Mouse (Mus musculus) T-cell, adult 66 days (primary cell): Measurements from ENCODE around the gene Nfkbie. TPM values are rescaled to one million over a fixed set of nuclear protein-coding genes. Genes with fewer than 3 reads are reported as not detected.

ENCODE experiments used
- total RNA-seq, 2 experiments: library from RNA; stranded (reverse); gene quantifications; 3 replicates in 1 of 2; 4 replicates in 1 of 2; pipeline ENCODE4 v1.2.4; 2023

The Nfkbie gene
- total RNA-seq = 10 to 100 TPM; 34.2 to 36.7 TPM

DNA sequence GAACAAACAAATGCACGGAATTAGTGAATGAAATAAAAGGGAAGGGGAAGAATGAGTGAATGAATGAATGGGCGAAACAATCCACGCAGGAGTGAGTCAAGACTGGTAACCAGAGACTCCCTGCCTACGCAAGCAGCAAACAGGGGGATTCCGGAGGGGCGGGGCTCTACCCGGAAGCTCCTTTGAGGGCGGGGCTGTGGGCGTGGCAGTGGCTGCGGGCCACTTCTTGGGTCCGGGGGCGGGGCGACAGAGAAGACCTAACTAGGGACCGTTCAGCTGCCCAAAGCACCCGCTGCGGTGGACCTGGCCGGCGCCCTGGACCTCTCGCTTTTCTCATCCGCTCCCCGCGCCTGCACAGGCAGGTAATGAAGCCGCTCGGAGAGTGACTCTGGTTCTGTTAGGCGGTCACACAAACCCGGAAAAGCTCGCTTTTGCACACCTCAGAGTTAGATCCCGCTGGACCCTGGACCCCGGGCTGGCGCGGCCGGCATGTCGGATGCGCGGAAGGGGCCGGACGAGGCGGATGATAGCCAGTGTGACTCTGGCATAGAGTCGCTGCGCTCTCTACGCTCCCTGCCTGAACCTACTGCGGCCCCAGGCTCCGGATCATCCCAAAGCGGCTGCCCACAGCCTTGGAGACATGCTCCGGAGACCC lies at the start of gene Nfkbie:
Gene Nfkbie, plus strand, starts transcription at position 252 of the 655 bp plus-strand sequence.

DNA sequence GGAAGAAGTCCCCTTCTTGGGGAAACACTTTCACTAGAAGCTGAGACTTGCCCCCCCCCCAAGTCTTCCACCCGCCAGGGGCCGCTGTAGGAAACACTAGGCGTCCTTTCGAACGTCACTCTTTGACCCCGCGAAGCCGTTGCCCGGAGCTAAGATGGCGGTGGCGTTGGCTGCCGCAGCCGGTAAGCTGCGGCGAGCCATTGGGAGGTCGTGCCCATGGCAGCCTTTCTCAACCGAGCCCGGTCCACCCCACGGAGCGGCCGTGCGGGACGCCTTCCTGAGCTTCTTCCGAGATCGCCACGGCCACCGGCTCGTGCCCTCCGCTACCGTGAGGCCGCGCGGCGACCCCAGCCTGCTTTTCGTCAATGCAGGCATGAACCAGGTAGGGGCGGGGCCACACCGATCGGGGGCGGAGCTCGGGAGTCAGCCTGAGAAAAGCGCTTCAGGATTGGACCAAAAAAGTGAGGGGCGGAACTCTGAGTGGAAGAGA lies 48.8 kb upstream of the Nfkbie start, which contains the start of gene Aars2:
Gene Aars2, plus strand, starts transcription at position 142 of the 490 bp plus-strand sequence.

DNA sequence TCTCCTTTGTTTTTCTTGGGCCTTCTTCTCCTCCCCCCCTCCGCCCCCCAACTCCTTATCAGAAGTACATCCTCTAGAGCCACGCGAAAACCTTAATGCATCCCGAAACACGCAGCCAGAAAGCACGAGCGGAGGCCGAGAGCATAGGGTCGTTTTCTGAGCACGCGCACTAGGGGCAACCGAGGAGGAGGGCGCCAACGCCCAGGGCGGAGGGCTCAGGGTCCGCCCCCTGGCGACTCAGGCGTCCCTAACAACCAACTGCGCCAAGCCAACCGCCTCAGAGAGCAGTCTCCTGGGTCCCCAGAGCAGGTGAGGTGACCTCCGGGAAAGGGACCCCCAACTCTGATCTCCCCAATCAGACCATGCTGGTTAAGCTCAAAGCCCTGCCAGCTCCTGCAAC lies 32.2 kb upstream of the Nfkbie start, which contains the start of gene Tcte1:
Gene Tcte1, plus strand, starts transcription at position 172 of the 400 bp plus-strand sequence.

DNA sequence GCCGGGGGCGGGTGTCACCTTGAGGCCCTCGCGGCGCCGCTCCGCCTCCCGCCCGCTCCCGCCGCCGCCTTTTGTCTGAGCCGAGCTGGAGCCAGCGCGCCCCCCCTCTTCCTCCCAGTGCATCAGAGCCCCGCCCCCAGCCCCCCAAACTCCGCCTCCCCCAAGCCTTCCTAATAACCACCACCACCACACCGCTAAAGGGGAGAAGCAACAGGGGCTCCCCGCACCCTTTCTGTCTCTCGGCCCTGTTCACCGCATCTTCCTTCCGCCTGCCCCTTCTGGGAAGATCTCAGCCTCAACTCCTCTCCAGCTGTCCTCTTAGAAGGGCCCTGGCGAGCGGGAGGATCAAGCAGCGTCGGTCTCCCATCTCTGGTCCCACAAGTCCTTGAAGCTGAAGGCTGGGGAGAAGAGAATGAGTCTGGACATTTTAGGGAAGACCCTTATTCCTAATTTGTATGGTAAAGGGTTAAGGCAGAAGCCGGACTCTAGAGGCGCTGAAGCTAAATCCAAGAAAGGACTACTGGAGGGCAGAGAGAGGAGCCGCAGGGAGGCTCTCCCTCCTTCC lies 5.8 kb upstream of the Nfkbie start, which contains the start of gene Tmem151b:
Gene Tmem151b, minus strand, starts transcription at position 61 of the 565 bp plus-strand sequence.

DNA sequence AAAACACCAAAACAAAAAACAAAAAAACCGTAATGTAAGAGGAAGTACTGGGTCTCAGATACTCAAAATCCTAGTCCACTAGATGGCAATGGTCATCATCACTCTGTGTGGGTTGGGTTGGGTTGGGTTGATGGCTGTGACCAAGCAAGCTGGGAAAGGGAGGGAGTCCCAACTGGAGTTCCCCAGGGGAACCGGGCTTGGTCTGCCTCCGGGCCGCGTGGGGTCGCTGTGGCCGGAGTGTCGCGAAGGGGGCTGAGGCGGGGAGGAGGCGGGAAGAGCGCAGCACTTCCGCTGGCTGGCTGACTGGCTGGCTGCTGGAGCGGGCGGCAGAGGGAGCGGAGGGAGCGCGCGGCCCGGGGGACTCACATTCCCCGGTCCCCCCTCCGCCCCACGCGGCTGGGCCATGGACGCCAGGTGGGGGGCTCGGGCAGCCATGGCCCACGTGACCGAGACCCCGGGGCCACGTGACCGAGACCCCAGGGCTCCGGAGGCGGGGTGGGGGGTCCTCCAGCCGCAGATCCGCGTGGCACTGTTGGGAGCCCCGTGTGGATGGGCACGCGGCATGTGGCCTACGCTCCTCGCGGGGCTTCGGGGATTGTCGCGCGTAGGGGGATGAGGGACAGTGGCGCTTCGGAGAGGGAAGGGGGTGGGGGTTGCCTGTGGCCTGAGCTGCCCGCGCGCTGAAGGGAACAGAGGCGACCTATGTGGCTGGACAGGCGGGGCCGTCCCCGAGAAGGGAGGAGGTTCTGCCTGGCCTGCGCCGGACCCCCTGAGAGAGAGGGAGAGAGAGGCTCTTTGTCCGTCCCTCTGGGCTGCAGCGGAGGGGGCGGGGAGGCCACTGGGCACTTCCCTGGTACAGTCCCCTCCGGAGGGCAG lies 8.4 kb downstream of the Nfkbie start, which contains the start of gene Slc35b2:
Gene Slc35b2, plus strand, starts transcription at position 220 of the 876 bp plus-strand sequence.

DNA sequence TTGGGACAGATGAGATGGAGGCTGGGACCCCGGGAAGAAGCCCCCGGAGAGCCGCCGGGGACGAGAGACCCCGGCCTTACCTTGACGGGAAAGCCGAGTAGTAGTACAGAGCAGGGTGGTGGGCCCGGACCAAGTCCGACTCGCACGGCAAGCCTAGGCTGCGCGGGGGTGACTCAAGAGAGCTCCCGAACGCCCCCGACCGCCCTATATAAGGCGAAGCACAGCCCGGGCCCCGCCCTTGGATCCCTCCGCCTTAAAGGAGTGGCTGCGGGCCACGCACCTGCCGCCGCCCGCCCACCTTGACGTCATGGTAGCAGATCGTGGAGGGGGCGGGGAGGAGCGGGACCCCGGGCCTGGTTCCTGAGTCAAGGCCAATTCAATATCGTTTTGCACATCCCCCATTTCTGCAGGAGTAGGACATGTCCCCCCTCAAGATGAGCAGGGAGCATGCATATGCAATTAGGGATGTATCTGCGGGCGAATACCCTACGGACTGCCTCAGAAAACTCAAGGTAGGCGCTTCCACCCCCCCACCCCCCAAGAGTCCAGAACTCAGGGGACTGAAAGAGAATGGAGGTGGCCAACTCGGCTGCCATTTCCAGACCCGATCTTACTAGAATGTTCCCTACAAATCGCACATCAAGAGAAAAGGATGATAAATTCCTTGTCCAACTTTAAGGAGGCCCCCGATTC lies 17.7 kb downstream of the Nfkbie start, which contains the start of gene Hsp90ab1:
Gene Hsp90ab1, minus strand, starts transcription at position 185 of the 693 bp plus-strand sequence.

DNA sequence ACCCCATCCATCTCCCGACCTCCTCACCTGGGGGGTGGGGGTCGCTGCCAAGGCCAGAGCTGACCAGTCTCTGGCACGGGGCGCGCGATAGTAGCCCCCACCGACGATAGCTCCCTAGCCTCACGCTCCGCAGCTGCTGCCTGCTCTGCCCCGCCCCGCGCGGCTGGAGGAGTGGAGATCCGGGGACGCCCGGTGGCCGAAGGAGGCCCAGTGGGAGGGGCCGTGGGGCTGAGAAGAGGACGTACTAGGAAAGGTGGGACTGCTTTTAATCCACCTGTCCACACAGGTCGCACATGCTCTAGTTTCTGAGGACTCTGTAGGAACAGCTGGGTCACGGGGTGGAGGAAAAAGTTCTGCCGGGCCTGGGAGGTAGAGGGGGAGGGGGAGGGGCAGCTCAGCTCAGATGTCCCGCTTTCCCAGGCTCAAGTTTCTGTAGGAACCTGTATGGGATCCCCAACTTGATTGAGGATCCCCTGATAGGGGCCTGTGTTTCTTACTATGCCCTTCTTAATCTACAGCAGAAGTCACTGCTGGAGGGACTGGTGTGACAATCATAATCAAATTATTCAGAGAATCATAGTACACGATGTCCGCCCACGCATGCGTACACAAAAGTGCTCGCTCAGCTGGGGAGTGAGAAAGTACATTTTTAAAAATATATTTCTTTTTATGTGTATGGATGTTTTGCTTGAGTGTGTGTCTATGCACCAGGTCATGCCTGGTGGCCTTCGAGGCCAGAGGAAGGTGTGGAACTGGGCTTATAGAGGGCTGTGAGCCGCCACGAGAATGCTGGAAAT lies 44.1 kb downstream of the Nfkbie start, which contains the start of gene Slc29a1:
Gene Slc29a1, minus strand, starts transcription at position 161 of the 797 bp plus-strand sequence.

DNA sequence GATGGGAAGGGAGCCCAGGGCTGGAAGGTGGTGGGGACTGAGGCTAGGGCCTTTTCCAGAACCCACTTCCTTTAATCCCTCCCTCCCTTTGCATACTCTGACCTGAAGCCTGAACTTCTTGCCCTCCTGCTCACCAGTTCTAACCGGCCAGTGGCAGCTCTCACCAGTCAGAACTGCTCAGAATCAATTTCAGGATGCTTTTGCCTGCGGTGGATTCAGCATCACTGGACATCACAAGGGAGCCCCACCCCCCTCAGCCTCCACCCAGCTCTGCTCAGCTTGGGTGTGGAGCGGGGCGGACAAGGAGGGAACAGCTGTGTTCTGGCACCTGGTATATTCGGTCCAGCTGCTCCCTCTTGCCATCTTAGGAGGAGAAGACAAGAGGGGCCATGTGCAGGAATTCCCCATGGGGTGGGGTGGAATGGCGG lies 46.4 kb downstream of the Nfkbie start, which contains the start of gene Mymx:
Gene Mymx, minus strand, starts transcription at position 226 of the 428 bp plus-strand sequence.

Other genes with a start within 250 kb of the Nfkbie start
- gene Cdc5l, start 122.0 kb upstream of the Nfkbie start, total RNA-seq = 10 to 100 TPM; 71.2 to 81.6 TPM
- not detected for gene Spats1, start 80.3 kb upstream of the Nfkbie start, total RNA-seq
- 10 to 100 TPM; 16.8 to 19.8 TPM for gene Aars2, start 48.9 kb upstream of the Nfkbie start, total RNA-seq
- gene Tcte1, start 32.3 kb upstream of the Nfkbie start, total RNA-seq = not detected
- gene Tmem151b, start 6.0 kb upstream of the Nfkbie start, total RNA-seq = under 1 TPM in 1 of 2 experiments, not detected in 1; 0.12 TPM
- gene Slc35b2, start 8.2 kb downstream of the Nfkbie start, total RNA-seq = 10 to 100 TPM; 24.1 to 27.2 TPM
- gene Hsp90ab1, start 17.6 kb downstream of the Nfkbie start, total RNA-seq = 1,000 to 10,000 TPM; 1,164 to 1,173 TPM
- gene Slc29a1, start 43.9 kb downstream of the Nfkbie start, total RNA-seq = 10 to 100 TPM; 36.4 to 39.0 TPM
- not detected for gene Mymx, start 46.4 kb downstream of the Nfkbie start, total RNA-seq
- 1 to 10 TPM in 1 of 2 experiments, under 1 TPM in 1; 0.86 to 1.2 TPM for gene Capn11, start 103.6 kb downstream of the Nfkbie start, total RNA-seq
- gene Mrpl14, start 130.6 kb downstream of the Nfkbie start, total RNA-seq = 10 to 100 TPM; 28.7 to 33.6 TPM
- 10 to 100 TPM; 36.7 to 40.1 TPM for gene Tmem63b, start 131.2 kb downstream of the Nfkbie start, total RNA-seq
- not detected for gene 1600014C23Rik, start 178.1 kb downstream of the Nfkbie start, total RNA-seq